Comparison of ENCODE assay signal across 8 mouse cellular contexts in the genomic region with DNA sequence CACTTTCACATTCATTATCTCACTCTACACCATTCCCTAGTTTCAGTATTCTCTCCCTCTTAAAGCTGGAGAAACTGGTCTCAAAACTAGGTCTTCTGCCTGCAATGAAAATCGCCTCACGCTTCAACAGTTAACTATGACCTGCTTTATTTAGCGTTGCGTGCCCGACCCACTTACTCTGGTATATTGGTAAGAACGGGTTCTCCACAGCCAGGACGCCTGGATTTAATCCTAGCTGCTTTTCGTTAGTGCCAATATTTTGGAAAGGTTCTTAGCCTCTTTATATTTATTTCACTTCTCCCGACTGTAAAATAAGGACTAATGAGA. TPM values are rescaled to one million over a fixed set of nuclear protein-coding genes. Genes with fewer than 3 reads are reported as not detected.
DNase-seq lines count a peak whose midpoint lies in the region; ATAC-seq and TF ChIP-seq lines count a peak whose summit lies in the region.

No protein-coding gene starts in this region.

- ATAC-seq in hindbrain, embryonic 15.5 days (ENCODE audit: low FRiP score, low read depth), result no peak
- peak; percentile 42; the same call in 1 of the 2 replicates for ATAC-seq in midbrain, postnatal 0 days (ENCODE audit: low FRiP score)

- H3K27ac ChIP-seq in layer of hippocampus, adult 2 months, result peak overlapping the region; percentile 100
- H3K27ac ChIP-seq in embryonic facial prominence, embryonic 10.5 days (replicated peaks), result peak overlapping the region; percentile 99
- peak overlapping the region; percentile 98 for H3K27ac ChIP-seq in hindbrain, embryonic 15.5 days (replicated peaks)
- peak overlapping the region; percentile 98 for H3K27ac ChIP-seq in midbrain, postnatal 0 days (ENCODE audit: low read depth, low read length)

- DNase-seq in layer of hippocampus, adult 2 months (ENCODE audit: low spot score in 2 of 2), result no peak
- no peak for DNase-seq in layer of hippocampus, adult 9-10 months (ENCODE audit: low spot score)
- no peak for DNase-seq in embryonic facial prominence, embryonic 10.5 days (ENCODE audit: low spot score)
- DNase-seq in midbrain, postnatal 0 days (ENCODE audit: low spot score), result no peak
- DNase-seq in cerebellum, postnatal 4 days (ENCODE audit: low spot score in 2 of 2), result no peak
- no peak for DNase-seq in cerebellum, postnatal 25 days
- no peak for DNase-seq in layer of hippocampus, adult 11-12 months (ENCODE audit: low spot score)

- H3K9me3 ChIP-seq in embryonic facial prominence, embryonic 10.5 days, result no peaks in the 10 kb centered on the region
- no peaks in the 10 kb centered on the region for H3K9me3 ChIP-seq in hindbrain, embryonic 15.5 days
- no peaks in the 10 kb centered on the region for H3K9me3 ChIP-seq in midbrain, postnatal 0 days (ENCODE audit: low read length)

- H3K36me3 ChIP-seq in embryonic facial prominence, embryonic 10.5 days (replicated peaks), result no peaks in the 10 kb centered on the region
- H3K36me3 ChIP-seq in hindbrain, embryonic 15.5 days, result no peaks in the 10 kb centered on the region
- H3K36me3 ChIP-seq in midbrain, postnatal 0 days (ENCODE audit: insufficient read depth, low read length), result no peaks in the 10 kb centered on the region

- peaks cover 5% of the 10 kb centered on the region; the same call in 1 of the 2 replicates for H3K27me3 ChIP-seq in embryonic facial prominence, embryonic 10.5 days (replicated peaks; ENCODE audit: low read depth, poor library complexity, severe bottlenecking)
- peaks cover 5% of the 10 kb centered on the region; the same call in 1 of the 2 replicates for H3K27me3 ChIP-seq in hindbrain, embryonic 15.5 days
- no peaks in the 10 kb centered on the region for H3K27me3 ChIP-seq in midbrain, postnatal 0 days (ENCODE audit: insufficient read depth, low read length)

- peak overlapping the region; percentile 80 for H3K4me3 ChIP-seq in layer of hippocampus, adult 2 months
- peak overlapping the region; percentile 99 for H3K4me3 ChIP-seq in embryonic facial prominence, embryonic 10.5 days
- H3K4me3 ChIP-seq in hindbrain, embryonic 15.5 days, result peak overlapping the region; percentile 71
- H3K4me3 ChIP-seq in midbrain, postnatal 0 days (ENCODE audit: low read depth, low read length), result peak overlapping the region; percentile 97

- peak overlapping the region; percentile 84 for H3K9ac ChIP-seq in hindbrain, embryonic 15.5 days
- H3K9ac ChIP-seq in midbrain, postnatal 0 days (replicated peaks; ENCODE audit: low read length, poor library complexity, severe bottlenecking), result peak overlapping the region; percentile 93

- H3K4me2 ChIP-seq in hindbrain, embryonic 15.5 days, result peak overlapping the region; percentile 85
- peak overlapping the region; percentile 88 for H3K4me2 ChIP-seq in midbrain, postnatal 0 days (ENCODE audit: low read depth, low read length, poor library complexity, severe bottlenecking)

- peaks cover 20% of the 10 kb centered on the region for H3K4me1 ChIP-seq in embryonic facial prominence, embryonic 10.5 days
- H3K4me1 ChIP-seq in hindbrain, embryonic 15.5 days (replicated peaks), result peaks cover 32% of the 10 kb centered on the region
- peaks cover 7% of the 10 kb centered on the region; the same call in 1 of the 2 replicates for H3K4me1 ChIP-seq in midbrain, postnatal 0 days (ENCODE audit: insufficient read depth, low read length)

- TF ChIP-seq CTCF in layer of hippocampus, adult 2 months (conservative IDR thresholded peaks at IDR 0.05), result no peak
- no peak for TF ChIP-seq CTCF in midbrain, postnatal 0 days (IDR thresholded peaks at IDR 0.05)

- WGBS in embryonic facial prominence, embryonic 10.5 days, result 2% methylated on average over 9 of the region's 9 CpGs
- WGBS in hindbrain, embryonic 15.5 days, result 2% methylated on average over 9 of the region's 9 CpGs
- WGBS in midbrain, postnatal 0 days, result under 1% methylated on average over 9 of the region's 9 CpGs

RNA-seq across cellular contexts. Expression of a gene that starts 0.3 kb away (rescaled TPM):
- 10 to 100 TPM; 57.8 to 58.0 TPM for total RNA-seq in layer of hippocampus, adult 2 months (2021)
- polyA plus RNA-seq in embryonic facial prominence, embryonic 10.5 days (2016; fragmentation: Nextera tagmentation; extraction: Ambion mirVana), result 24.5 and 24.7 TPM in 2 replicates
- 68.3 and 72.7 TPM in 2 replicates for polyA plus RNA-seq in hindbrain, embryonic 15.5 days (2015; fragmentation: Nextera tagmentation; extraction: Ambion mirVana)
- total RNA-seq in midbrain, postnatal 0 days (2014; rRNA removed), result 75.9 and 87.9 TPM in 2 replicates
- 75.4 and 77.5 TPM in 2 replicates for polyA plus RNA-seq in midbrain, postnatal 0 days (2015; fragmentation: Nextera tagmentation; extraction: Ambion mirVana)

RNA-seq across cellular contexts. Expression of a gene that starts 6.6 kb away (rescaled TPM):
- 10 to 100 TPM; 12.5 to 16.1 TPM for total RNA-seq in layer of hippocampus, adult 2 months (2021)
- polyA plus RNA-seq in embryonic facial prominence, embryonic 10.5 days (2016; fragmentation: Nextera tagmentation; extraction: Ambion mirVana), result 42.7 and 43.2 TPM in 2 replicates
- polyA plus RNA-seq in hindbrain, embryonic 15.5 days (2015; fragmentation: Nextera tagmentation; extraction: Ambion mirVana), result 23.0 and 24.2 TPM in 2 replicates
- 15.7 and 25.0 TPM in 2 replicates for total RNA-seq in midbrain, postnatal 0 days (2014; rRNA removed)
- polyA plus RNA-seq in midbrain, postnatal 0 days (2015; fragmentation: Nextera tagmentation; extraction: Ambion mirVana), result 24.9 and 26.2 TPM in 2 replicates

RNA-seq across cellular contexts. Expression of a gene that starts 43.3 kb away (rescaled TPM):
- under 1 TPM in 1 of 2 experiments, not detected in 1; 0.12 TPM for total RNA-seq in layer of hippocampus, adult 2 months (2021)
- polyA plus RNA-seq in embryonic facial prominence, embryonic 10.5 days (2016; fragmentation: Nextera tagmentation; extraction: Ambion mirVana), result not detected in 2 replicates
- not detected in 2 replicates for polyA plus RNA-seq in hindbrain, embryonic 15.5 days (2015; fragmentation: Nextera tagmentation; extraction: Ambion mirVana)
- total RNA-seq in midbrain, postnatal 0 days (2014; rRNA removed), result not detected in 2 replicates
- polyA plus RNA-seq in midbrain, postnatal 0 days (2015; fragmentation: Nextera tagmentation; extraction: Ambion mirVana), result not detected in 2 replicates
